Mouse (Mus musculus) liver, postnatal 0 days (tissue): ENCODE results near the gene Rbfox3.

ENCODE experiments used
- CTCF ChIP-seq: sonication (generic); IDR thresholded peaks from 2 replicates; pipeline ENCODE4 v1.5.1; 2016; ENCODE audit warnings: antibody characterized with exemption, low read depth
- EP300 ChIP-seq: IDR thresholded peaks from 2 replicates; pipeline ENCODE4 v1.6.1; 2016; ENCODE audit warnings: antibody characterized with exemption, low read depth, mild to moderate bottlenecking

GRCm38 (mm10) chr11:118807511-118807910 lies 103.9 kb downstream of the Rbfox3 start:
- TF ChIP-seq CTCF = no peak
- TF ChIP-seq EP300 = no peak
